Mouse (Mus musculus): ENCODE data around the gene P3h2. TPM values are rescaled to one million over a fixed set of nuclear protein-coding genes. Genes with fewer than 3 reads are reported as not detected.

Gene P3h2
- polyA plus RNA-seq, 1 experiment from 2014 or later, result 0.62 TPM

DNA sequence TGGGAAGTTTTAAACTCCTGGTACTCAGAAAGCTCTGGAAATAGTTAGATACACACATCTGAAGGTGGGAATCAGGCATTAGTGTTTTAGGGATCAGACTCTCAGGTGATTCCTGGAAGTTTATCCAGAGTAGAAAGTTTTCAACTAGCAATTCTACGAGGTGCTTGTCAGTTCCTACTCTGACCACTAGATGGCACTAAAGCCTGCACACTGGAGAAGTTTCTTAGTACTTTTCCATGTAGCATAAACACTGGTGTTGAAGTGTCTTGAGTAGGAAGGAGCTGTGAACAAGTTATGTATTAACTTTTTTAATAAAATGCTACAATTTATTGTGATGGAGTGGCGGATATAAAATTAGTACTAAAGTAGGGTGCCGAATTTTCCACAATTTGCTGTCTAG lies 141.7 kb downstream of the P3h2 start:
- ATAC-seq (ENCODE audit: low FRiP score), result no peak
- 24% methylated on average over 3 of the region's 3 CpGs for WGBS

DNA sequence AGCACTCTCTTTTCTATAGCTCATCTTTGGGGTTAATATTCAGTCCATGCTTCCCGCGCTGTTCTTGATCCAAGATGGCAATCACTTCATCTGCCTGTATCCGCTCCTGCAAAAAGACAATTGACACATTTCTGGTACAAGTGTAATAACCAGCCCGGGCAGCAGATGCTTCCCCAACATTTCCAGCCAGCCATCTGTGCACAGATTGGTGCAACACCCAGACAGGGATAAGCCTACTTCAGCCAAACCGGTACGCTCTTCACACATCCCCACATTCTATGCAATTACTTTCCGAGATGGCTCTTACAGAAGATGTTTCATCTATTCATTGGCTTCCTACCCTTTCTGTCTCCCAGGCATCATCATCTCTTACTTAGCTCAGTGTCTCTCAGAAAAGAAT lies 145.2 kb downstream of the P3h2 start:
- Histone ChIP-seq H3K9ac (no peak overlapping the region), H3K4me2 (no peak overlapping the region), H3K9me3 (no peaks in the 10 kb centered on the region), H3K36me3 (no peaks in the 10 kb centered on the region), H3K27ac (no peak overlapping the region), H3K27me3 (no peaks in the 10 kb centered on the region), H3K4me3 (no peak overlapping the region), H3K4me1 (replicated peaks) (no peaks in the 10 kb centered on the region)
- no peak for ATAC-seq (ENCODE audit: low FRiP score)
- 85% methylated on average over 7 of the region's 7 CpGs for WGBS

More for the DNA sequence above, 141.7 kb downstream of the P3h2 start:
- Histone ChIP-seq H3K4me3 (no peak overlapping the region), H3K27ac (no peak overlapping the region), H3K4me2 (no peak overlapping the region), H3K4me1 (replicated peaks) (no peaks in the 10 kb centered on the region), H3K9me3 (no peaks in the 10 kb centered on the region), H3K36me3 (no peaks in the 10 kb centered on the region), H3K27me3 (no peaks in the 10 kb centered on the region), H3K9ac (no peak overlapping the region)

DNA sequence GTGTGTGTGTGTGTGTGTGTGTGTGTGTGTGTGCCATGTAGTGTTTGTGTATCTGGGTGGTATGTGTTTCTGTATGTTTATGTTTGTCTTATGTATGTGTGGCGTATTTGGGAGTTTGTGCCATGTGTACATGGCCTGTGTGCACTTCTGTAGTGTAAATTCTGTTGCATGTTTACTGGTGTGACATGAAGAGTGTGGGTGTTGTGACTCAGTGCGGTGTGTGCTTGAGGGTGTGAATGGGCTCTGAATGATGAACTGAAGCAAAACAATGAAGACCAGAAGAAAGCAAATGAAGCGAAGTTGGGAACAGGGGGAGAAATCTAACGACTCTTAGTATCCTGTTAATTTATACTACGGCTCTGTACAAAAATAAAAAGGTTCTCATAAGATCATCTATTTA lies 145.7 kb downstream of the P3h2 start:
- H3K4me1 ChIP-seq (replicated peaks), result no peaks in the 10 kb centered on the region
- no peak for ATAC-seq (ENCODE audit: low FRiP score)
- H3K4me2 ChIP-seq, result no peak overlapping the region
- no peaks in the 10 kb centered on the region for H3K36me3 ChIP-seq
- H3K4me3 ChIP-seq, result no peak overlapping the region
- H3K9ac ChIP-seq, result no peak overlapping the region
- no peaks in the 10 kb centered on the region for H3K9me3 ChIP-seq
- WGBS, result 94% methylated on average over 5 of the region's 5 CpGs
- no peak overlapping the region for H3K27ac ChIP-seq
- no peaks in the 10 kb centered on the region for H3K27me3 ChIP-seq

DNA sequence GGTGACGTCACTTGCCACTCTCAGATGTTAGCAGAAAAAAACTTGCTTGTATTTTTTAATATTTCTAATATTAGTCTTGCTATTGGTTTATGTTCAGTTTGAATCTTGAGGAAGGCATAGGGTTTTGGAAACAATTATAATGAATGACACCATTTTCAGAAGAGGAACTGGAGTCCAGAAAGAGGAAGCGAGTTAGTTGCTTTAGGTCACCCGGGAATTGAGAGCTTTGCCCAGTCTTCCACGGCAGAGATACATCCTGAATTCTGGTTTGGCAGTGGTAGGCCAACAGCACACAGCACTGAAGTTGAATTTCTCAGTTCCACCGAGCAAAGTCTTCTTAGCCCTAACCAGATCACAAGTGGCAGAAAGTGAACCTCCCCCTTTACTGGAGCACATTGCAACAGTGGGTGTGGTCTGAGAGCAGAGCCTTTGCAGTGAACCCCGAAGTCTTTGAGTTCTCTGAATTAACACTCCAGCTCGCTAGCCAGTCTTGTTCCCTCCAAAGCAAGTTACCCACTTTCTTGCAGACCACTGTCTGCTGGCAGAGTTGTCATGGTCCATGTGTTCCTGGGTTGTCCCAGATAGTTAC lies 146.8 kb downstream of the P3h2 start:
- H3K9ac ChIP-seq, result no peak overlapping the region
- no peaks in the 10 kb centered on the region for H3K36me3 ChIP-seq
- no peaks in the 10 kb centered on the region for H3K4me1 ChIP-seq (replicated peaks)
- no peak overlapping the region for H3K4me2 ChIP-seq
- 82% methylated on average over 7 of the region's 7 CpGs for WGBS
- no peak overlapping the region for H3K27ac ChIP-seq
- H3K9me3 ChIP-seq, result no peaks in the 10 kb centered on the region
- no peak overlapping the region for H3K4me3 ChIP-seq
- no peaks in the 10 kb centered on the region for H3K27me3 ChIP-seq
- no peak for ATAC-seq (ENCODE audit: low FRiP score)

DNA sequence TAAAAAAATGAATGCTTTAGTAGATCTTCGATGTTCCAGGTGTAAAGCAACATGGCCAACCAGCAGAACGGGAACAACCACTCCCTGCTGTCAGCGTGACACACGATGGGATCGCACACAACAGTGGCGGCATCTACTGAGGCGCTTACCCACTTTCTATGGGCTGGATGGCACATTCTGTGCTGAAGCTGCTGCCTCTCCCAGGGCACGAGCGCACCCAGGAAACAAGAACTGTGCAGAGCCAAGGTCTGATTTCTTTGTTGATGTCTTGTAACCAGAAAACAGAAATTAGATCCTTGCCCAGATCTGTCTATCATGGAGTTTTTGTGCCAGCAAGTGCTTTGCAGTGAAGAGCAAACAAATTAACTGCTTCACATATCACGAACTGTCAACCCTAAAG lies 147.4 kb downstream of the P3h2 start:
- Histone ChIP-seq H3K4me3 (no peak overlapping the region), H3K9ac (no peak overlapping the region), H3K27ac (no peak overlapping the region), H3K9me3 (no peaks in the 10 kb centered on the region), H3K4me1 (replicated peaks) (no peaks in the 10 kb centered on the region), H3K4me2 (no peak overlapping the region), H3K36me3 (no peaks in the 10 kb centered on the region), H3K27me3 (no peaks in the 10 kb centered on the region)
- 90% methylated on average over 10 of the region's 10 CpGs for WGBS
- no peak for ATAC-seq (ENCODE audit: low FRiP score)

DNA sequence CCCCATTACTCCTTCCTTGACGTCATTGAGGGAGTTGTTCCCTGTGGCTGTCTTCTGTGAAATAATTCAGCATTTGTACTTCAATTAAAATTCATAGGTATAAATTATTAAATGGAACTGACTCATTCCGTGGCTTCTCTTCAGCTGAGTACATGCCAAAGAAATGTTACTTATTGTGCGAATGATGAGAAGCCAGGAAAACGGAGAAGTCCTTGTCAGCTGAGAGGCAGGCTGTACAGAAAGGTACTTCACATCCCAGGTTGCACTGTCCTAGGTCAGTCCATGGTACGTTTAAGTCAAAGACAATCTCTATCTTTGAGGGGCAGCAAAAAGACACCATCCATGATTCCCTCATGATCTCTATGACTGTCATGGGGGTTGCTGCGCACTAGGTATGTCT lies 148.8 kb downstream of the P3h2 start:
- no peaks in the 10 kb centered on the region for H3K9me3 ChIP-seq
- H3K4me2 ChIP-seq, result no peak overlapping the region
- no peak overlapping the region for H3K4me3 ChIP-seq
- H3K9ac ChIP-seq, result no peak overlapping the region
- no peaks in the 10 kb centered on the region for H3K27me3 ChIP-seq
- H3K27ac ChIP-seq, result no peak overlapping the region
- H3K4me1 ChIP-seq (replicated peaks), result no peaks in the 10 kb centered on the region
- WGBS, result 92% methylated on average over 6 of the region's 6 CpGs
- H3K36me3 ChIP-seq, result no peaks in the 10 kb centered on the region
- ATAC-seq (ENCODE audit: low FRiP score), result no peak

DNA sequence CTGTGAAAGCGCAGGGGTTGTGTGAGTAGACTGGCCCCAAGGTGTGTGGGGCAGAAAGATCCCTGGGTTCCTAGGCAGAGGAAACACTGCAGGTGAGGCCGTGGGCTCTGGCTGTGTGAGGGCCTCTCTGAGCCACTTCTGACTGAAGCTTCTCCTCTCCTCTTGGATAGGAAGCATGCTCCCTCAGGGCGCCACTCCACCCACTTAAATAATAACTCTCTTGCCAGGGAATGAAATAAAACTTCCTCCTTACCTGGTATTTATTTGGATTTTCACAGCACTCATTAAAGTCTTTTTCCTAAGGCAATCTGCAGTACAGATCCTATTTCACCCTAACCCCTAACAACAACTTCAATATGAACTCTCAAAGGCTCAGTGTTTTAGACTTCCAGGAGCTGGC lies 151.0 kb downstream of the P3h2 start:
- Histone ChIP-seq H3K36me3 (no peaks in the 10 kb centered on the region), H3K9me3 (no peaks in the 10 kb centered on the region), H3K4me3 (no peak overlapping the region), H3K27ac (no peak overlapping the region), H3K4me1 (replicated peaks) (no peaks in the 10 kb centered on the region), H3K27me3 (no peaks in the 10 kb centered on the region), H3K9ac (no peak overlapping the region), H3K4me2 (no peak overlapping the region)
- ATAC-seq (ENCODE audit: low FRiP score), result no peak
- 93% methylated on average over 3 of the region's 3 CpGs for WGBS

DNA sequence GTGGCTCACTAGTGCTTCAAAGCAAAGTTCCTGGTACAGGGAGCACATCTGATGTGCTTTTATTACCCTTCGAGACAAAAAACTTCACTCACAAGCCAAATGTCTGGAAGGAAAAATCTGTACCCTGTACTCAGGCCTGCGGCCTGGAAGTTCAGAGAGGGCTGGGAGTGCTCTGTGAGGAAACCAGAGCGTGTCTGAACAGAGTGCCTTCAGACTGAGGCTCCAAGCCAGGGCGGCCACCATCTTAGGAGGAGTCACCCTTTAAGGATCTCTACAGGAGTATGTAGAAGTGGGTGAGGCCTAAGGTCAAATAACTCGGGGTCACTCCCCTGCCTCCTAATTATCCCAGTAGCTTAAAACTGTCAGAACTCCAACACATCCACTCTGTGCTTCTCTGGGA lies 152.2 kb downstream of the P3h2 start:
- H3K9ac ChIP-seq, result no peak overlapping the region
- ATAC-seq (ENCODE audit: low FRiP score), result no peak
- 90% methylated on average over 5 of the region's 5 CpGs for WGBS
- no peaks in the 10 kb centered on the region for H3K4me1 ChIP-seq (replicated peaks)
- H3K4me2 ChIP-seq, result no peak overlapping the region
- no peak overlapping the region for H3K4me3 ChIP-seq
- no peak overlapping the region for H3K27ac ChIP-seq
- no peaks in the 10 kb centered on the region for H3K36me3 ChIP-seq
- no peaks in the 10 kb centered on the region for H3K27me3 ChIP-seq
- no peaks in the 10 kb centered on the region for H3K9me3 ChIP-seq

DNA sequence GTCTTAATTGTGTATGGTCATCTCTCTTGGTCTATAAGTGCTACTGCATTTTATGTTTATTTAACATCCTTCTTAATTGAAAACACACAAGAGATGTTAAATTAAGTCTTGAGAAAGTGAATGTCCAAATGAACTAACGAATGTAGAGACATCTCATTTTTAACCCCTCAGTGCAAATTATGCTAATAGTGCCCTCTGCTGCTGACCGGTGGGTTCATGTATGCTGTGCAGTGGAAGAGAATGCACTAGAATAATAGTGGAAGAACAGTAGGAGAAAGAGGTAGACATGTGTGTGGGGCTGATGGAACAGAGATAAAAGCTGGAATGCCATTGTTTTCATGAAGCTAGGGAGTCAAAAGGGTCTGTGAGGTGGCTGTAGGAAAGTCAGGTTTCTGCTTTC lies 153.6 kb downstream of the P3h2 start:
- no peak overlapping the region for H3K4me3 ChIP-seq
- H3K36me3 ChIP-seq, result no peaks in the 10 kb centered on the region
- no peak for ATAC-seq (ENCODE audit: low FRiP score)
- no peaks in the 10 kb centered on the region for H3K9me3 ChIP-seq
- no peaks in the 10 kb centered on the region for H3K27me3 ChIP-seq
- H3K9ac ChIP-seq, result no peak overlapping the region
- no peak overlapping the region for H3K27ac ChIP-seq
- H3K4me1 ChIP-seq (replicated peaks), result no peaks in the 10 kb centered on the region
- WGBS, result 62% methylated on average over 2 of the region's 2 CpGs
- no peak overlapping the region for H3K4me2 ChIP-seq

DNA sequence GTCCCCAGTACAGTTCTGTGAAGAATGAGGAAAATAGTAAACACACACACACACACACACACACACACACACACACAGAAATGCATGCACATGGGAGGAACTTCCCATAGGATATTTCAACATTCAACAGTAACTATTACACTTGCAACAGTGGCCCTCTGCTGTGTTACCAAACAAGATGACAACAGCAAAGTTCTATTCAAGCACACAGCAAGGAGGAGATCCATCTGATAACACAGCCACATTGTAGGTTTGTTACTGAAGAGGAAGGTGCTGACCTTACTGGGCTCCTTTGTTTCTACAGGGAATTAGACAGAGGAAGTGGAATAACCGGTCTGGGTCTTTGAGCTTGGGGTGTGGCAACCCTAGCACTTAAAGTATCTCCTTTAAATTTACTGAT lies 157.5 kb downstream of the P3h2 start:
- Histone ChIP-seq H3K4me1 (replicated peaks) (no peaks in the 10 kb centered on the region), H3K27ac (no peak overlapping the region), H3K27me3 (no peaks in the 10 kb centered on the region), H3K9ac (no peak overlapping the region), H3K4me3 (no peak overlapping the region), H3K4me2 (no peak overlapping the region), H3K36me3 (no peaks in the 10 kb centered on the region), H3K9me3 (no peaks in the 10 kb centered on the region)
- 78% methylated on average over 1 of the region's 1 CpGs for WGBS
- ATAC-seq (ENCODE audit: low FRiP score), result no peak

DNA sequence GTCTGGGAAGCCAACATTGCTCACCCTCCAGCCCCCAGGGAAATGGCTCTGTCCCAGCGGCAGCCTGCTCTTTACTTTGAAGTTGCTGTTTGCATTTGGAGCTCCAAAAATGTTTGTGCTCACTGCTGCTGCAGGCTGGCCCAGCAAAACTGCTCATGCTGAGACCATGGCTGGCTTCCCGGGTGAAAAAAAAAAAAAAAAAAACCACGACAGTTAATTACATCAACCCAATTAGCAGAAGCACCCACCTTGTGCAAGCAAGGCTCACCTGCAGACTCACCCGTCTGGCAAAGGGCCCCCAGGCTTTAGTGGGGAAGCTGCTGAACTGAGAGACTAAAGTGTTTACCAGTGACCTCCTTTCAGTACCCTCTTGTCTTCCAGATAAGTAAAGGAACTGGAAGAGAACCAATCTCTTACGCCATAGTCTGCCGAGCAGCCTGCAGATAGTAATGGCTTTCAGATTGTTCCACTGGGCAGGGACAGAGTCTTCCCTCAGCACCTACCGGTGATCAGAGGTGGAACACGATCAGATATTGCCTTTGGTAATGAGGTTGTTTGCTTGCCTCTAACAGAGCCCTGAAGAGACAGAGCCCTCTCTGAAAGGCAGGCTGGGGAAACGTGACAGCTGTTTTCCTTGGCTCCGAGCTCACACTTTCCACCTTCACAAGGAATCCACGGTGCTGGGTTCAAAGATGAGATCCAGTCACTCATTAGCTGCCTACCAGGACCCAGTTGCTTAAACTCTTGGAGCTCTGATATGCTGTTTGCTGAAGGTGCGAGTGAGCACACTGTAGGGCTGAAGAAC lies 160.2 kb downstream of the P3h2 start:
- Histone ChIP-seq H3K36me3 (no peaks in the 10 kb centered on the region), H3K9ac (no peak overlapping the region), H3K27ac (no peak overlapping the region), H3K4me2 (no peak overlapping the region), H3K9me3 (no peaks in the 10 kb centered on the region), H3K4me1 (replicated peaks) (no peaks in the 10 kb centered on the region), H3K27me3 (no peaks in the 10 kb centered on the region), H3K4me3 (no peak overlapping the region)
- 77% methylated on average over 12 of the region's 12 CpGs for WGBS
- no peak for ATAC-seq (ENCODE audit: low FRiP score)

DNA sequence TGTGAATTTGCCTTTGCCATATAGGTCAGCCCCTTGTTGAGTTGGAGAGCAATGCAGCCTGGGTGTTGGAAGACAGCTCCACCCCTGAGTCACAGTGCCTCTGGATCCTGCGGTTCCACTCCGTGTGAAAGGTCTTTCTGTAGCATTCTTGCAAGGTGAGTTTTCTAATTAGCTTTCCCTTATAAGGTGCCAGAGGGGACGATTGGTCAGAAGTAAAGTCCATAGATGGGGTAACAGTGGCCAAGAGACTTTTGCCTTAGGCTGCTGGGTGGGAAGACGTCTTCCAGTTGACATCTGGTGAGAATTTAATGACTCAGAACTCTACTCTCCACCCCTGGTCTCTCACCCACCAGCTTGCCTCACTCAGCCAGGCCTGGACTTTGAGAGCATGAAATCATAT lies 163.3 kb downstream of the P3h2 start:
- no peaks in the 10 kb centered on the region for H3K9me3 ChIP-seq
- no peak overlapping the region for H3K9ac ChIP-seq
- no peak overlapping the region for H3K4me2 ChIP-seq
- WGBS, result 75% methylated on average over 4 of the region's 4 CpGs
- no peaks in the 10 kb centered on the region for H3K27me3 ChIP-seq
- no peak overlapping the region for H3K27ac ChIP-seq
- ATAC-seq (ENCODE audit: low FRiP score), result no peak
- no peaks in the 10 kb centered on the region for H3K36me3 ChIP-seq
- H3K4me1 ChIP-seq (replicated peaks), result no peaks in the 10 kb centered on the region
- H3K4me3 ChIP-seq, result no peak overlapping the region

DNA sequence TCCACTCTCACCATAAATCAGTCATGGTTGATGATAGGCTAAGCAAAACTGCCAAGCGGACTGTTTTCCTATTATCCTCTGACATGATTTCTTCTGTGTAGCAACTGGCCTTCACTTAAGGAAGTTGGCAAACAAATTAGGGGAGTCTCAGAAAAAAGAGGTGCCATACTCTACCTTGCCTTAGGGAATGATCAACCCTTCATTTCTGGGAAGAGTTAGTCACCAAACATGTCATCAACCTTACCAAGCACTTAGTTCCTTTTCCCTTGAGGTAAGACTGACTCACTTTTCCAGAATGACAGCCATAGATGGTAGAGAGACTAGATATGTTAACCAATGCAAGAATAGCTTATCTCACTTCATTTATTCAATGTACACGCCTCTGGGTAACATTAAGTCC lies 171.4 kb downstream of the P3h2 start:
- H3K27ac ChIP-seq, result no peak overlapping the region
- no peaks in the 10 kb centered on the region for H3K36me3 ChIP-seq
- no peaks in the 10 kb centered on the region for H3K4me1 ChIP-seq (replicated peaks)
- 83% methylated on average over 2 of the region's 2 CpGs for WGBS
- no peak overlapping the region for H3K4me2 ChIP-seq
- H3K4me3 ChIP-seq, result no peak overlapping the region
- no peak for ATAC-seq (ENCODE audit: low FRiP score)
- no peak overlapping the region for H3K9ac ChIP-seq
- no peaks in the 10 kb centered on the region for H3K9me3 ChIP-seq
- no peaks in the 10 kb centered on the region for H3K27me3 ChIP-seq

All from hindbrain, embryonic 13.5 days (tissue).